Mouse (Mus musculus) thymus, adult 18-20 months (tissue): Measurements from ENCODE around the gene Xylt1.
A peak's percentile ranks its signal among the peaks of the same experiment; 100 is the strongest.

Source experiments
- DNase-seq, 2 experiments: peaks; one replicate each; pipeline ENCODE4 v3.0.0; 2022; ENCODE audit warnings: mixed read lengths in 2 of 2

Gene Xylt1

DNA sequence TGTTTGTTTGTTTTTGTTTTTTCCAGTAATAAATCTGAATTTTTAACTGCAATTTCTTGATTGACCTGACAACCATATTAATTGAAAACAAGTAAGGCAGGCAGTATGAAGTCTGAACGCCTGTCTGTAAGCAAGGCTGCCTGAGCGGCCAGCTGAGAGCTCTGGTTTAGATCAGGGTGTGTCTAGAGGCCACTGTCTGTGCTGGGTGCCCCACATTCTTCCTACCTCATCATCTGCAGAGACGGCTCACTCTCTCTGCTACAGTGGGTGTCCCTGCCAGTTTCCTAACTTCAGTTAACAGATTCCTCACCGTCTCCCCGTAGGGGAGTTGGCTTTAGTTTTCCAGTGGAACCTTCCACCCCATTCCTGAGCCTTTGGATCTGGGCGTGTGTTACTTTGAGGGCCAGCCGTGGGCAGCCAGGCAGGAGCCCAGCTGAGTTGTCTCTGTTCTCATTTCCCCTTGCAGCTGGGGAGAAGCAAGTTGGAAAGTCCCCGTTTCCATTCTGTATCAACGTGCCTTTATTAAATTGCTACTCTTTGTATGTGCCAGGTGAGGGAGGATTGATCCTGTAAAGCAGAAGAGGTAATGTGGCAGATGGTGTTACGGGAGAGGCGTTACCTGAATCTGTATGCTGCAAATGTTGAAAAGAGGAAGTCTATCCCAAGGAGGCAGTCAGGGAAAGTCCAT lies 187.0 kb downstream of the Xylt1 start:
- no peak for DNase-seq

DNA sequence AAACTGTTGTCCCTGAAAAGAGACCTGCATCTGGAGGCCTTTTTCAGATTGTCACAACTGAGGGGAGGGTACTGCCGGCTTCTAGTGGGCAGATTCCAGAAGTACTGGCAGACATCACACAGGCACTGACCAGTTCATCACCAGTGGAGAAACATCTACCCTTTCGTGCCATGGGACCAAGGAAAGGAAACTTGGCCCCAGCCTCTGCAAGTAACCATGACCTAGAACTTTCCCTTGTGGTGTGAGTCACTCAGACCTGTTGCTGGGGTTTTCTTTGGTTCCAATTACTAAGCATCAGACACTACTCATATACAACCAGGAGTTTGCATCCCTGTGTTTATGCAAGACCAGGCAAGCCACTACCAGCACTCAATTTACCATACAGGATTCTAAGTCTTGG lies 190.4 kb downstream of the Xylt1 start:
- no peak for DNase-seq

DNA sequence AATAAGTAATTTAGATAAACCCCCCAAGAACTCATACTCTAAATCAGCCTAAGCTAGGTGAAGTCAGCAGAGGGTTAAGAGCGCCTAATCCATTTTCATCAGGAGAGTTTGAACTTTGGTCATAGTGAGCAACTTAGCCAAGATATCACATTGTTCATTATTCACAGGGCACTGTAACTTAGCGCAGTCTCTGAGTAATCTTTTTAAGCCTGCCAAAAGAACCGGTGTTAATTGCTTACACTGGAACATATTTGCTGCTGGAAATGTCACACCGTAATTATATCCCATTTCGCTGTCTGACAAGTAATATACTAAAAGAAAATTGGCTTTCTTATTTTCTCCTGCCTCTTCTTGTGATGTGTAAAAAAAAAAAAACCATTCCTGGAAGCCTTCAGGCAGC lies 190.9 kb downstream of the Xylt1 start:
- no peak for DNase-seq

GRCm38 (mm10) chr7:117573170-117573569 lies 192.4 kb downstream of the Xylt1 start:
- DNase-seq, result no peak

- no peak for DNase-seq
Observed at GRCm38 (mm10) chr7:117575417-117575816, 194.6 kb downstream of the Xylt1 start.

GRCm38 (mm10) chr7:117577035-117577434 lies 196.3 kb downstream of the Xylt1 start:
- no peak for DNase-seq

GRCm38 (mm10) chr7:117585164-117585563 lies 204.4 kb downstream of the Xylt1 start:
- DNase-seq, result no peak

GRCm38 (mm10) chr7:117586811-117587210 lies 206.0 kb downstream of the Xylt1 start:
- DNase-seq, result no peak

DNA sequence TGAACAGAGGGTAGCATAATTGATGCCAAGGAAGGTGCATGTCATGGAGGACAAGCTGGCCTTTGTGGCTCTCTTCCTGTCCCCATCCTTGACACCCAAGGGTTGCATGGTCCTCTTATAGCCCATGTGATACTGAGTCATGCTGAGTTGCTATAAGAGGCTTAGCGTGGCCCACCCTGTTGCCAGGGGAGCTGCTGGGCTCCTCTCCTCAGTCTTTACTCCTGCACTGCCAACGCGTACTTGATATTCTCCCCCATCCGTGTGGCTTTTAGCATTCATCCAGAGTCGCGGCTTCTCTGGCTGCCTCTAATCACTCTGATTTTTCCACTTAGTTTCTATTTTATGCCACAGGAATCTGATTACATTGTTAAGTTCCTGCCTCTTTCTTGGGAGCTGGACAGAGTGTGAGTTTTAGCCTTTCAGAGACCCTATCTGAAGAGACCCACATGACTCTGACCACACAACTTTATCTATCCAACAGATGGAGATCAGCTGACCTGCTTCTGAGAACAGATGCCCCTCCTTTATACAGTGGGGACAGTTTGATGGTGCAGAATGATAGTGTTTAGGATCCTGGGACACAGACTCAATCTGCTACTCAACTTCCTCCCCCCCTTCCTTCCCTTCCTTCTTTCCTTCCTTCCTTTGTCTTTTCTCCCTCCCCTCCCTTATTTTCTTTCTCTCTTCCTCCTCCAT lies 206.6 kb downstream of the Xylt1 start:
- no peak for DNase-seq

GRCm38 (mm10) chr7:117588426-117588825 lies 207.6 kb downstream of the Xylt1 start:
- DNase-seq, result no peak

- no peak for DNase-seq
Observed at GRCm38 (mm10) chr7:117589359-117589758, 208.6 kb downstream of the Xylt1 start.

DNA sequence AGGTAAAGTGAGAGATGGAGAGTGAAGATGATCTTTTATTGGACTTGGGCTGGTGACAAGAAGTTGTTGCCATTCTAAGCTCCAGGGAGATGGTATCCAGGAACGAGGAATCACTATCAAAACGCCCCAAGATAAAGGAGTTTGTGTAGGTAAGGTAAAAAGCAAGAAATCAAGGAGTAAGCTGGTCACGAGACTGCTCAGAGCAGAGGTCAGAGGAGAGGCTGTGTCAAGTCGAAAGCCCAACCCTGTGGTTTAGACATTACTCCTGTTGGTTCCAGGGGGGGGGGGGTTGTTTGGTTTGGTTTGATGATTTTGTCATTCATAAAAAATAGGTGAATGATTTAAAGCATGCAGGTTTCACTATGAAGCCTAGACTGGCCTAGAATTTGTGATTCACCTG lies 209.0 kb downstream of the Xylt1 start:
- no peak for DNase-seq

DNA sequence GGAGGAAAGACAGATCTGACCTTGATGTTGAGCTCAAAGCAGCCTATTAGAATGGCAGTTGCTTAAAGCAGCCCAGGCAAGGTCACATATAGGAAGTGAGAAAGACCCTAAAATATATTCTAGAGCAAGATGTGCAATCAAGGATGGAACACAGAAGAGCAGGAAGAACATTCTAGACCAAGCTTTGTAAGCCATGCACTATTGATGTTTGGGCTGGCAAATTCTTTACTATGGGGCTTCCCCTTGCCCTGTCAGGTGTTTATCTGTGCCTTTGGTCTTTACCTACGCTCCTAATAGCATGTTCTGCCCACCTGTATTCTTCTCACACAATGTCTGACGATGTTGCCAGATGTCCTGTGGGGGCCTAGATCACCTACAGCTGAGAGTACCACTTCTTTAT lies 213.4 kb downstream of the Xylt1 start:
- no peak for DNase-seq

GRCm38 (mm10) chr7:117595029-117595695 lies 214.4 kb downstream of the Xylt1 start:
- no peak for DNase-seq

DNA sequence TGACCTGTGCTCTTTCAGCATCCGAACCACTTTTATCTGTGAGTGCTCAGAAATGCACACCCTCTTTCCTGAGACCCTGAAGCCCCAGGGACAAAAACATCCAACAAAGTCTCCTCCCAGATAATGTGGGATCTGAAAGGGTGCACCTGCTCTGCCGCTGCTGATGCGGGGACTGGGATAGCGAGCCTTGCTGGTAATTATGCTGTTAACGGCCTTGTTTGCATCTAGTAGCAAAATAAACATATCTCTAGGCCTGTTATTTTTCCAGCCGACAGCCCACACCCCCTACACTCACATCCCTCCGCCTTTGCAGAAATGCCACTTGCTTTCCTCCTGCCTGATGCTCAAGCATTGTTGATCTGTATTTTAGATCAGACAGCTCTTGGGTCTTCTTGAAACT lies 219.7 kb downstream of the Xylt1 start:
- no peak for DNase-seq

- DNase-seq, result no peak
Observed at GRCm38 (mm10) chr7:117610439-117610838, 229.7 kb downstream of the Xylt1 start.

DNA sequence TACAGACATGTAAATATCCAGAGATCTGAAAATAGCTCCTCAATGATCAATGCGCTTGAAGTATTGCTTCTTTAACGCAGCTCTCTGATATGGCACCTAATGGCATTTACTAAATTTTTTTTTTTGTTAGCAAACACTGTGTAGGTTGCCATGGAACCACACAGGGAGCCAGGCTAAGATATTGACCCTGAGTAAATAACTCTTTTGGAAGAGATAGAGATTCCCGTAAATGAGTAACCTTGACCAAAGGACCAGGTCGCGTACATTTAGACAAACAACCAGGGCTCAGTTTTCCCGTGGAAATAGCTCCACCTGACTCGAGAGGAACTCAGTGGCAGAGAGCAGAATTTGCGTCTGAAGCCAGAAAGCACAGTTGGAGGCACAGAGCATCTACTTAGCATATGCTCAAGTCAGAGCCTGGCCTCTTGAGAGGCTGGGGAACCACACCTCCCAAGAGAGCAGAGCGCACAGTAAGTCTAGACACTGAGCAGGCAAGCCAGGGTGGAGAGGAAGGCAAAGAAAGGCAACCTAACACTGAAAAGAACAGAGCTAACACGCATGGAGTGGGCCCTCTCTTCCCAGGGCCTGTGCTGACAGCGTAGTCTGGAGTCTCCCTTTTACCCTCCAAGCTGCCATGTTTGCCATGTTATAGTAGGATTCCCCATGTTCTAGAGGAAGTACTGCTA lies 232.2 kb downstream of the Xylt1 start:
- DNase-seq, result peak in 1 of 2 experiments; percentile 31

- peak; percentile 48 to 68 for DNase-seq
Observed at GRCm38 (mm10) chr7:117613796-117614195, 233.0 kb downstream of the Xylt1 start.

- DNase-seq, result no peak
Observed at GRCm38 (mm10) chr7:117614346-117614745, 233.6 kb downstream of the Xylt1 start.

- DNase-seq, result no peak
Observed at GRCm38 (mm10) chr7:117614851-117615250, 234.1 kb downstream of the Xylt1 start.

DNA sequence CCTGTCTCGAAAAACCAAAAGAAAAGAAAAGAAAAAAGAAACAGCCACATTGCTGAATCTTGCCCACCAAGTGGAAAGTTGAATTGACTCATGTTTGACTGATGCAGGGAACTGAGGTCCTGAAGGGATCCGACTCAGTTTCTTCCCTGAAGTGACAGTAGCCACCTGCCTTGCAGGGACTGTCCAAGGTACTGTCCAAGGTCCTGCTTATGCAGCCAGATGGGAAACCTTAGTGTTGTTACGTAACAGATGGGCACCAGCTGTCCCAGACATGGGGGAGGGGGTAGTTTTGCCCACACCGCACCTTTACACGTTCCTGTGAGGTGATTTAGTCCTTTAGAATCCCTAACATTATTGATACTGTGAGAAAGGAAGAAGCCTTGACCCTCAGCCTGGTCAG lies 235.5 kb downstream of the Xylt1 start:
- DNase-seq, result no peak

DNA sequence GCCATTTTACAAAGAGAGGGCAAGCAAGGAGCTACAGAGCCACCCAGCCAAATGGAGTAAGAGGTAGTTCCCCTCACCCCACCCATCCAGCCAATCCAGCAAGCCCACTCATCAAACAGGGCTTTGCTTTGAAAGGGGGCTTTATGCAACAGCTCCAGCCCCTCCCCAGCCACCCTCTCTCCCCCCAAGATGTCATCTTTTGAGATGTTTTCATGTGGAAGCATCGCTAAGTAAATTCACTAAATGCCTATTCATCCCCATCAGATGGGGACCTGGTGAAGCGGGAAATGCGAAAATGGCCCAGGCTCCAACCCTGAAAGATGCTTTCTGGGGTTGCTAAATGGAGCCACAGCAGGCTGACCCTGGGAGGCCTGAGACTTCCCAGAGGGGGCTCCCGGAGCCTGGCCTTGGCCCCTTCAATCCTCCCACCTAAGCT lies 238.0 kb downstream of the Xylt1 start:
- no peak for DNase-seq

DNA sequence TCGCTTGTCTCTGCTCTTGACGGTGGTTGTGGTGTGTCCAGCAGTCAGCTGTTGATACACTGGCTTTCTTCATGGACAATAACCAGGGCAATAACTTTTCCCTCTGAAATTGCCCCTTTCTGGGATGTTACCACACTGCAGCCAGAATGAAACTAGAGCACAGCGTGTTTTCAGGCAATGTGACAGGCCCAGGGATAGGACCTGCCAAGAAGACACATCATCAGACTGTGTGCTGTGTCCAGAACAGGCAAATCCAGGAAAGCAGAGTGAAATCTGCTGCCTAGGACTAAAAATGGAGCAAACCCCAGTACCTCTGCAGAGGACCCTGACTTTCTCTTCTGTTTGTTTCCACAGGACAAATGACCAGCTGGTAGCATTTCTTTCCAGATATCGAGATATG lies 240.8 kb downstream of the Xylt1 start:
- no peak for DNase-seq
